Mouse (Mus musculus) spleen, adult 12 weeks (tissue): ENCODE results near the gene Triobp.
"Not testable (repeated sequence)": the region's sequence is repeated elsewhere in the genome, so short reads cannot be mapped to it uniquely, and the experiment has no call there.

Experiments used
- DNase-seq: peaks from one replicate; pipeline ENCODE4 v3.0.0; 2022; ENCODE audit warnings: low spot score

Gene Triobp

GRCm38 (mm10) chr15:79001559-79001958, 54.0 kb downstream of the Triobp start:
- no peak for DNase-seq

GRCm38 (mm10) chr15:79002036-79002435, 54.5 kb downstream of the Triobp start:
- DNase-seq, result no peak

GRCm38 (mm10) chr15:79003079-79003478, 55.6 kb downstream of the Triobp start:
- no peak for DNase-seq

DNA sequence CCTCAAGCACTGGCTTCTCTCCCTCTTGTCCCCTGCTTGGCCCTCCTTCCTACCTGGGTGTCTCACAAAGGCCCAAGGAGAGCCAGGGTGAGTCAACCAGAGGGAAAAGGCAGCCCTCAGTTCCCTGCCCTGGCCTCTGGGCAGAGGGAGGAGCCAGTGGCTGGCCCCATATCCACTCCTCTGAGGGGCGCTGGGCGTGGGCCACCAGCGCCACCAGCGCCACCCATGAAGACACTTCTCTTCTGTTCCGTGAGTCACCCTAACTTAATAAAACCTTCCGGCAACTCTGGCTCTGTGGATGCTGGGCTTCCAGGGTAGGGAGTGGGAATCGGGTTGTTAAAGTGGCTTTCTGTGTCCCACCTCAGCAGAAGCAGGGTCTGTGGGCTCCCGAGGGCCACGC, 58.1 kb downstream of the Triobp start:
- DNase-seq, result no peak

GRCm38 (mm10) chr15:79006638-79007037, 59.1 kb downstream of the Triobp start:
- no peak for DNase-seq

DNA sequence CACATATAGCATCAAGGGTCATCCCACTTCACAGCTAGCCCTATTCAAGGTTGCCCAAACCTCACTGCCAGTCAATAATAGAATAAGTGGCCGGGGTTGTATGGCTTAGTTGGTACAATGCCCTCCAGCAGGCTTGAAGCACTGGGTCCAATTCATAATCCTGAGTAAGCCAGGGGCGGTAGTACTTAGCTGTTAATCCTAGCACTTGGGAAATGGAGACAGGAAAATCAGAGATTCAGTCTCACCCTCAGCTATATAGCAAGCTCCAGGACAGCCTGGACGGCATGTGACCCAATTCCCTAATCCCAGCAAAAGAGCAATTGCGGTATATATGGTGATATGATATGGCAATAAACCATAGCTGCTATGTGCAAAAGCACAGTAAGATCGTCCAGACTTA, 59.5 kb downstream of the Triobp start:
- no peak for DNase-seq

DNA sequence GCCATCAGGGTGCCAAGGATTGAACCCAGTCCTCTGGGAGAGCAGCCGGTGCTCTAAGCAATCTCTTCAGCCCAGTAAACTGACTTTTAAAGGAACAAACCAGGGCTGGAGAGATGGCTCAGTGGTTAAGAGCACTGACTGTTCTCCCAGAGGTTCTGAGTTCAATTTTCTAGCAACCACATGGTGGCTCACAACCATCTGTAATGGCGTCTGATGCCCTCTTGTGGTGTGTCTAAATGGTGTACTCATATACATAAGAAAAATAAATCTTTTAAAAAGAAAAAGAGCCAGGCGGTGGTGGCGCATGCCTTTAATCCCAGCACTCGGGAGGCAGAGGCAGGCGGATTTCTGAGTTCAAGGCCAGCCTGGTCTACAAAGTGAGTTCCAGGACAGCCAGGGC, 60.3 kb downstream of the Triobp start:
- not testable (repeated sequence) for DNase-seq

- DNase-seq, result no peak
Observed at GRCm38 (mm10) chr15:79009734-79010133, 62.2 kb downstream of the Triobp start.

GRCm38 (mm10) chr15:79011550-79011949, 64.0 kb downstream of the Triobp start:
- DNase-seq, result no peak

DNA sequence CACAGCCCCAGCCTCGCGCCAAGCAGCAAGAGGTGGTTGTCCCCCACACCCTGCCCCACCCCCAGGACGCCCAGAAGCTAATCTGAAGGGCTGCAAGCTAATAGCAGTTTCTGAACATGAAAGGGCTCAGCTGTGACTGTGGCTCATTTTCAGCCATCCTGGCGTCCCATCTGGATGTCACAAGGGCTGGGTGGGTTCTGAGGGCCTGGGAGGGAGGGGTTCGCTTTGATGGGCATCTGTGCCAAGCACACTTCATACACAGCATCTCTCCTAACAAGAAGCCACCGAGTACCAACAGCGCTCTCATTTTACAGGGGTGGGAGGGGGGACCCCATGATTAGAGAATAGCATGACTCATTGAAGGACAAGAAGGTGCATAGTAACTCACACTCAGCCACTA, 65.9 kb downstream of the Triobp start:
- DNase-seq, result no peak

- no peak for DNase-seq
Observed at GRCm38 (mm10) chr15:79018191-79018590, 70.7 kb downstream of the Triobp start.

- no peak for DNase-seq
Observed at GRCm38 (mm10) chr15:79018886-79019285, 71.4 kb downstream of the Triobp start.

DNA sequence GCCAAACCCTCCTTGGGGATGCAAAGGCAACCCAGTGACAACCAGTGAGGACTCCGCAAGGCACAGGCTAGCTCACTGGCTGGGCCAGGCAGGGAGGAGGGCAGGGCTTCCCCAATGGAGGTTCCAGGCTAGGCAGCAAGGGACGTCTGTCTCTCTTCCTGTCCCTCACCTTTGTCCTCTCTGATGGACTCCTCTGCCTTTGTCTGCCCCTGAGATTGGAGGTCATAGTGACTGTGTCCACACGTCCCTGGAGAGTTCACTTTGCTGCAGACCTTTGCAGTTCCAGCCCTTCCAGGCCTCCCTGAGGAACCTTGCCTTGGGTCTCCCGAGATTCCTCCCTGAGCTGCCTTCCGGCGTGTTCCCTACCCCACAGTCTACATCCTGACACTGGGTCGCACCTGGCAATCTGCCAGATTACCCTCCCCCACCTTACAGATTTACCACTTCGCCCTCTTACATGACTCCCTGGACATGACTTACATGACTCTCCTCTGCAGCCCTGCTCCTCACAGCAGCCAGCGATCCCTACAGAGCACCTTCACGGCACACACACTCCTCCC, 75.2 kb downstream of the Triobp start:
- DNase-seq, result no peak

- DNase-seq, result no peak
Observed at GRCm38 (mm10) chr15:79023366-79023765, 75.8 kb downstream of the Triobp start.

DNA sequence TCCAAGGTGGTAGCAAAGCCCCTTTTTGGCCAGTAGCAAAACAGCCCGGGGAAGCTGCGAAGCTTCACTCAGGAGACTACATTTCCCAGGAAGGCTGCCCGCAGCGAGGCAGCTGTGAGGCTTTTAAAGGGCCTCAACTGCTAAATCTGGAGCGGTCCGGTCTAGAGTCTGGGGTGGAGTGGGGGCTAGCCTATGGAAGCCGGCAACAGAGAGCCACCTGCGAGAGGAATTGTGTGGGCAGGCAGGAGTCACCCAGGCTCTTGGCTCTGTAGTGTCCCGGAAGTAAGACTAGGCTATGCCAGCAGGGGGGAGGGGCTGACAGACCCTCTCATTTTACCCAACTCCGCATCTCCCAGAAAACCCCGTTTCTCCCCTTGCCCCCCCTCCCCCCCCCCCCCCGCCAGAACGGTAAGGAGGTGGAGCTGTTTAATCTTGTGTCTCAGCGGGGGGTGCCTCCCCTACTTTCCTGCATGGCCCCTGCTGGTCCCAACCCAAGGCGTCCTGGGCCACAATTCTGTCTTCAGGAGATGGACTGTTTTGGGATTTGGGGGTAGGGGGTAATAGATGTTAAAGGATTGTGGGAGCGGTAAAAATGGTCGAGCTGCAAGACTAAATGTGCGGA, 78.3 kb downstream of the Triobp start:
- DNase-seq, result no peak

- DNase-seq, result no peak
Observed at GRCm38 (mm10) chr15:79026511-79027290, 79.2 kb downstream of the Triobp start.

GRCm38 (mm10) chr15:79027291-79028205, 80.0 kb downstream of the Triobp start:
- DNase-seq, result no peak

DNA sequence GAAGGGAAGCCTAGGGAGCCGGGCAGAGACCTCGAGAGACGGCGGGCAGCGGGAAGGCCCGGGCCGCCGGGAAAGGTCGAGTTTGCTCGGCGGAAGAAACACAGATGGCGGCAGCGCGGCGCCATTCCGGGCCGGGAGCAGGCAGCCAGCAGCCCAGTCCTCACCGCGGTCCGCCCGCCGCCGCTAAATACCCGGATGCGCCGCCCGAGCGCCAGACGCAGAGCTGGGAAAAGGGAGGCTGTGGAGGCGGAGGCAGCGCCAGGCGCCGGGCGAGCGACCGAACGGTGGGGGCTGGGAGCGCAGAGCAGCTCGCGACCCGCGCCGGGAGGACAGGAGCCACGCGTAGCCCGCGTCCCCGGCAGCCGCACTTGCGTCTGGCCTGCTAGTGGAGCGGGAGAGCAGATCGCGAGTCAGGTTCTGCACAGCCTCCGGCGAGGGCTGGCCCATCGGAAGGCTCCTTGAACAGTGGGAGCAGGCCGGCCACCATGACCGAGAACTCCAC, 80.8 kb downstream of the Triobp start, which contains the start of gene H1f0:
Gene H1f0 (plus strand): TSS at position 214 of the 502 bp plus-strand sequence.
- DNase-seq, result peak; percentile 50

DNA sequence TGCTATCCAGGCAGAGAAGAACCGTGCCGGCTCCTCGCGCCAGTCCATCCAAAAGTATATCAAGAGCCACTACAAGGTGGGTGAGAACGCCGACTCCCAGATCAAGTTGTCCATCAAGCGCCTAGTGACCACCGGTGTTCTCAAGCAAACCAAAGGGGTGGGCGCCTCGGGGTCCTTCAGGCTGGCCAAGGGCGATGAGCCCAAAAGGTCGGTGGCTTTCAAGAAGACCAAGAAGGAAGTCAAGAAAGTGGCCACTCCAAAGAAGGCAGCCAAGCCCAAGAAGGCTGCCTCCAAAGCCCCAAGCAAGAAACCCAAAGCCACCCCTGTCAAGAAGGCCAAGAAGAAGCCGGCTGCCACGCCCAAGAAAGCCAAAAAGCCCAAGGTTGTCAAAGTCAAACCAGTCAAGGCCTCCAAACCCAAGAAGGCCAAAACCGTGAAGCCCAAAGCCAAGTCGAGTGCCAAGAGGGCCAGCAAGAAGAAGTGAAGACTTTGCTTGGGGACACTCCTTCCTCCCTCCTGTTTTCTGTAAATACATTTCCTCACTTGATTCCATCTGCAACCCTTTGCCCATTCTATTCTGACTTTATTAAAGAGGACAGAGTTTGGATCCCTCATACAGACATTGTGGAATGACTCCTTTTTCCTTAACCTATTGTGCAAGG, 81.4 kb downstream of the Triobp start:
- DNase-seq, result no peak

GRCm38 (mm10) chr15:79029519-79030241, 82.2 kb downstream of the Triobp start:
- DNase-seq, result no peak
